Mouse (Mus musculus) neutrophil, adult 83 days (primary cell): ENCODE results near the gene Lrrc4. TPM values are rescaled to one million over a fixed set of nuclear protein-coding genes. Genes with fewer than 3 reads are reported as not detected.

Experiments
- total RNA-seq, 2 experiments: library from RNA; stranded (reverse); gene quantifications; one replicate each; pipeline ENCODE4 v1.2.4; 2023

Gene Lrrc4
- total RNA-seq = under 1 TPM in 1 of 2 experiments, not detected in 1; 0.09 TPM

GRCm38 (mm10) chr6:28831011-28831853, at the start of gene Lrrc4:
Gene Lrrc4 (minus strand): TSS chr6:28831747.

Other genes with a start within 250 kb of the Lrrc4 start
- gene Lep, start 228.5 kb upstream of the Lrrc4 start, total RNA-seq = not detected